Mouse (Mus musculus) limb, embryonic 11.5 days (tissue): ENCODE results near the gene Rpl6. TPM values are rescaled to one million over a fixed set of nuclear protein-coding genes. Genes with fewer than 3 reads are reported as not detected.

Source experiments
- ATAC-seq: fragments of 200-750 bp; cut with Nextera tagmentation; 2 replicates; pipeline ENCODE4 v1.8.0; 2017; ENCODE audit warnings: low read depth; ENCODE audit not compliant: insufficient number of reproducible peaks, low FRiP score, low TSS enrichment
- DNase-seq: peaks from one replicate; pipeline ENCODE4 v3.0.0-alpha.2; 2015; ENCODE audit warnings: low spot score
- H3K27ac ChIP-seq: fragments of 300-500 bp; sonication (generic); replicated peaks from 2 replicates; pipeline ENCODE4 v1.5.1; 2014; ENCODE audit warnings: low read depth, mild to moderate bottlenecking, low read length
- H3K27me3 ChIP-seq: fragments of 300-500 bp; sonication (generic); 2 replicates; pipeline ENCODE4 v1.6.1; 2014; ENCODE audit warnings: mild to moderate bottlenecking, low read length, mixed read lengths; ENCODE audit not compliant: control insufficient read depth, insufficient read depth
- H3K36me3 ChIP-seq: fragments of 300-500 bp; sonication (generic); 2 replicates; pipeline ENCODE4 v1.6.1; 2014; ENCODE audit warnings: mild to moderate bottlenecking, low read length, moderate library complexity, mixed read lengths; ENCODE audit not compliant: control insufficient read depth, insufficient read depth
- H3K4me1 ChIP-seq: fragments of 300-500 bp; sonication (generic); 2 replicates; pipeline ENCODE4 v1.6.1; 2014; ENCODE audit warnings: low read length, mixed read lengths; ENCODE audit not compliant: control insufficient read depth, insufficient read depth
- H3K4me2 ChIP-seq: fragments of 300-500 bp; sonication (generic); 2 replicates; pipeline ENCODE4 v1.6.1; 2014; ENCODE audit warnings: low read depth, mild to moderate bottlenecking, moderate library complexity; ENCODE audit not compliant: severe bottlenecking
- H3K4me3 ChIP-seq: fragments of 300-500 bp; sonication (generic); 2 replicates; pipeline ENCODE4 v1.5.1; 2014; ENCODE audit warnings: low read depth, low read length
- H3K9ac ChIP-seq: fragments of 300-500 bp; sonication (generic); 2 replicates; pipeline ENCODE4 v1.6.1; 2014; ENCODE audit warnings: mild to moderate bottlenecking, low read length
- H3K9me3 ChIP-seq: fragments of 300-500 bp; sonication (generic); 2 replicates; pipeline ENCODE4 v1.6.1; 2016; ENCODE audit warnings: low read length; ENCODE audit not compliant: control insufficient read depth
- WGBS: fragments of 180-500 bp; shearing (Covaris S2); extraction: QIAGEN DNeasy Blood & Tissue Kit; methylation state at CpG from one replicate; pipeline ENCODE4 v1.1.7; 2014; 5-methylcytosine and 5-hydroxymethylcytosine counted together
- polyA plus RNA-seq: library from polyadenylated mRNA; unstranded; fragments of >200 nt; fragmentation: Nextera tagmentation; extraction: Ambion mirVana; gene quantifications from 2 replicates; pipeline ENCODE4 v1.2.1, GENCODE M21; 2014

The Rpl6 gene
- polyA plus RNA-seq, 1 experiment from 2014 or later: 821 TPM

GRCm38 (mm10) chr5:121169588-121169987, 34.7 kb upstream of the Rpl6 start:
- H3K27ac ChIP-seq: no peak overlapping the region
- no peak overlapping the region for H3K4me2 ChIP-seq
- no peak overlapping the region for H3K4me3 ChIP-seq
- H3K9ac ChIP-seq: no peak overlapping the region
- H3K9me3 ChIP-seq: no peaks in the 10 kb centered on the region
- no peaks in the 10 kb centered on the region for H3K27me3 ChIP-seq
- ATAC-seq: no peak
- no peaks in the 10 kb centered on the region for H3K4me1 ChIP-seq
- no peak for DNase-seq
- WGBS: 90% methylated on average over 2 of the region's 2 CpGs
- H3K36me3 ChIP-seq: peaks cover 17% of the 10 kb centered on the region

DNA sequence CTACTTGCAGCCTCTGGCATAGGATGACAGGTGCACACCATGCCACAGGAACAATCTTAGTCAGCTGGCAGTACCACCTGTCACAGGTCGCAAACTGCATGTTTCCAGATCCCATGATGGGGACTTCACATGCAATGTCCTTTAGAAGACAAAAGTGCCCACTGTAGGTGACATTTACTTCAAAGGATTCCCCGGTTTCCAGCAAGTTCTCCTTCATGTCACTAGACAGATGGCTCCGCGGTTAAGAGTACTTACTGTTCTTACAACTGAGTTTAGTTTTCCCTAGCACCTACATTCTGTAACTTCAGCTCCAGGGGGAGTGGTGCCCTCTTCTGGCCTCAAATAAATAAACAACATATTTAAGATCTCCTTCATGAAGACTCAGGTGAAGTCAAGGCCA, 31.4 kb upstream of the Rpl6 start:
- ATAC-seq: no peak
- Histone ChIP-seq H3K9ac (no peak overlapping the region), H3K27me3 (no peaks in the 10 kb centered on the region), H3K36me3 (peaks cover 6% of the 10 kb centered on the region; the same call in 1 of the 2 replicates), H3K4me1 (no peaks in the 10 kb centered on the region), H3K27ac (no peak overlapping the region), H3K4me3 (no peak overlapping the region), H3K4me2 (no peak overlapping the region), H3K9me3 (no peaks in the 10 kb centered on the region)
- 95% methylated on average over 4 of the region's 4 CpGs for WGBS
- no peak for DNase-seq

DNA sequence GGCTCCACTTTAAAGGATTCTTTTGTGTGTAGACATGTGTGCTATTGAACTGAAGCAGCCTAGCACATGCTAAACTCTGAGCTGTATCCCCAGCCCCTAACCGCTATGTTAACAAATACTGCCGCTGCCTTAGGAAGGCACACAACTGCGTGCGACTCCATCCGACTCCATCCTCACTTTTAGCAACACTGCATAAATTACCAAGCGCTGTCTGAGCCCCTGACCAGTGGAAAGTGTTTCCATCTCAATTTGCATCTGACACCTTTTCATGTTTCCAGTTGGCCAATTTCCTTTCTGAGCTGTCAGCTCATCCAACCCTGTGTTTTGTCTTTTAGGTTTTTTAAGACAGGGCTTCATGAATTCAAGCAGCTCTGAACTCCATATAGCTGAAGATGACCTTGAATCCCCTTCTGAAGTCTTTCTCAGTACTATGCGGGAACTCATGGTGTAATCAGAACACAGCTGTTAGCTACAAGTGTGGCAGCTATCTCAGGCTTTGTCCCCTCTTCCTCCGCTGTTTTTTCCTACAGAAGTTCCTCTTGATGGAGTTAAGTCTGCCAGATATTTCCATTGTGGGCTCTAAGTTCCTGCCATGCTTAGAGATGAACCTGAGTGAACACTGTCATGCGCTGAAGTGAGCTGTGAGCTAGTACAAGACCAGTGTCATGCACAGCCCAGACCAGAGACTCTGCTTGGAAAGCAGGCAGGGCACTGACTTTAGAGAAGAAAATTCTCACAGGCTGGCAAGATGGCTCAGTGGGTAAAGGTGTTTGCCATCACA, 25.0 kb upstream of the Rpl6 start:
- H3K36me3 ChIP-seq: peaks cover 2% of the 10 kb centered on the region; the same call in 1 of the 2 replicates
- H3K27me3 ChIP-seq: no peaks in the 10 kb centered on the region
- H3K4me2 ChIP-seq: no peak overlapping the region
- 69% methylated on average over 9 of the region's 9 CpGs for WGBS
- H3K9me3 ChIP-seq: no peaks in the 10 kb centered on the region
- DNase-seq (no peak), ATAC-seq (no peak)
- no peaks in the 10 kb centered on the region for H3K4me1 ChIP-seq
- no peak overlapping the region for H3K9ac ChIP-seq
- no peak overlapping the region for H3K4me3 ChIP-seq
- no peak overlapping the region for H3K27ac ChIP-seq

DNA sequence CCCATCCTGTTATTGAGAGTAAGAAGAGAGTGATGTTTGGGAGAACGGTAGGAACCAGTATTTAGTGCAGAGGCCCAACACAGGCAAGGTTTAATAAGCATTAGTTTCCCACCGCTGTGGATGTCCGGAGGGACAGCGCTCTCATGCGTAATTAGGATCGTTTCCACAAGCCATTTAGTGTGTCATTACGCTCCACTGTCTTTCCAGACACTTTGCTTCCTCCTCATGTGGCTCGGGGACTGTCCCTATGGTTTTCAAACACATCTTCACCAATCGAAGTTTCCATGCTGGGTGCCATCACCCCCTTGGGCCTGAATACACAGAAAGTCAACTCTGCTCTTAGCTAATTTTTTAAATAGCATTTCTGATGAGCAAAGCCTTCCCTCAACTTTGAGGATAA, 21.0 kb upstream of the Rpl6 start:
- Histone ChIP-seq H3K4me1 (peaks cover 3% of the 10 kb centered on the region; the same call in 1 of the 2 replicates), H3K4me3 (no peak overlapping the region), H3K36me3 (no peaks in the 10 kb centered on the region; the same call in 1 of the 2 replicates), H3K27ac (no peak overlapping the region), H3K27me3 (no peaks in the 10 kb centered on the region), H3K4me2 (no peak overlapping the region), H3K9ac (no peak overlapping the region), H3K9me3 (no peaks in the 10 kb centered on the region)
- 57% methylated on average over 9 of the region's 9 CpGs for WGBS
- DNase-seq (no peak), ATAC-seq (no peak)

DNA sequence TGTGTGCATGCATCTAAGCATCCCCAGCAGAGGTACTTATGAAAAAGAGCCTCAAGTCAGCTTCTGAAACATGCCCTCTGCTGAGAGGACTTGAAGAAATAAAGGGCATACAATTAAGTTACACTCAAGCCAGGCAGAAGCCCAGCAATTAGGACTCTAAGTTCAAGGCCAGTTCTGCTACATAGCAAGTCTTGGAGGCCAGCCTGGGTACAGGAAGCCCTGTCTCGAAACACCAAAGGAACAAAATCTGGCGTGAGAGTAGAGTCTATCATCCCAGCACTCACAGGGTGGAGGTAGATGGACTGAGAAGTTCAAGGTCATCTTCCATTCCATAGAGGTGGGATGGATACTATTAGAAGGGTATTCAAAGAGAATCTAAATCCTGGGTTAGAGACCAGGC, 19.9 kb upstream of the Rpl6 start:
- Histone ChIP-seq H3K4me1 (peaks cover 5% of the 10 kb centered on the region; the same call in 1 of the 2 replicates), H3K9ac (no peak overlapping the region), H3K9me3 (no peaks in the 10 kb centered on the region), H3K36me3 (no peaks in the 10 kb centered on the region; the same call in 1 of the 2 replicates), H3K4me3 (no peak overlapping the region), H3K4me2 (no peak overlapping the region), H3K27me3 (no peaks in the 10 kb centered on the region), H3K27ac (no peak overlapping the region)
- ATAC-seq: no peak
- WGBS: 61% methylated on average over 2 of the region's 2 CpGs
- DNase-seq: no peak

DNA sequence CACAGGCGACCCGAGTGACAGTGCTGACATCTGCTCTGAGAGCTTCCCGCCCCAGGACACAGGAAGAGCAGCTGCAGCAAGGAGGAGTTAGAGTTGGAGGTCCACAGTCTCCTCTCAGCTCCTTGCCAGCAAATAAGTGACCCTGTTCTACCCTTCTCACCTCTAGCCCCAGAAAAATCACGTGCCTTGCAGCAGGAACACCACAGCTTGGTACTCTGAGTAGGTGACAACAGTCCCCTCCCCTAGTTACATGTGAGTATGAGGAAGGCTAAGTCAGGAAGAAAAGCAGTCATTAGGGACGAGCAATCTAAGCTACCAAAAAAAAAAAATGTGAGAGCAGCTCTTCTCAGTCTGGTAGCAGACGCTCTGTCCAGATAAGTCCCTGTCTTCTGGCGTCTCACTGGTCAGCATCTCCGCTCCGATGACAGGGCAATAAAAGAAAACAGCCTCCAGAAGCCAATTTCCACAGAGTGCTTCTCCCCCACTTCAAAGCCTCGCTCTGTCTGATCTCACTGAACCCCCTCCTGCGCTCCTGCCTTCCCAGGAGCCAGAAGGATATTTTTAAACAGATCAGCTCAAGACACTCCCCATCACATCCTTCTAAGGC, 19.2 kb upstream of the Rpl6 start:
- Histone ChIP-seq H3K27me3 (no peaks in the 10 kb centered on the region), H3K4me1 (peaks cover 5% of the 10 kb centered on the region; the same call in 1 of the 2 replicates), H3K9me3 (no peaks in the 10 kb centered on the region), H3K4me2 (no peak overlapping the region), H3K36me3 (no peaks in the 10 kb centered on the region; the same call in 1 of the 2 replicates), H3K9ac (no peak overlapping the region), H3K4me3 (no peak overlapping the region), H3K27ac (no peak overlapping the region)
- ATAC-seq: no peak
- WGBS: 10% methylated on average over 11 of the region's 11 CpGs
- DNase-seq: no peak

DNA sequence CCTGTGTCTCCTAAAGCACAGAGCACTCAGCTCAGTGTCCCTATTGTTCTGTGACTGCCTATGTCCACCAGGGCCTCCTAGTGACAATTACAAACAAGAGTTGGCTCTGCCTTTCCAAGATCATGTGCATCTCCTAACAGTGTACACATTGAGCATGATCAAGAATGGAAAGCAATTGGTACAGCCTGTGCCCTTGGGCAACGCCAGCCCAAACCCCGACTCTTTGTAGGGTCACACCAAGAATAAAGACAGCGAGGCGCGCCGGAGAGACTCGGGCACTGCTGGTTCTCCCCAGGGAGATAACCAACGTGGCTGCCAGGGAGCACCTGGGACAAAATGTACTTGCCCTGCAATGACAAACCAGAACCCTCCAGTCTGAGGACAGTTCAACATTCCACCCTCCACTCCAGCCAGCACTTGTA, 16.7 kb upstream of the Rpl6 start:
- H3K4me3 ChIP-seq: no peak overlapping the region
- no peaks in the 10 kb centered on the region for H3K36me3 ChIP-seq
- H3K4me2 ChIP-seq: no peak overlapping the region
- no peak for DNase-seq
- H3K27ac ChIP-seq: no peak overlapping the region
- no peaks in the 10 kb centered on the region for H3K9me3 ChIP-seq
- WGBS: 88% methylated on average over 8 of the region's 8 CpGs
- H3K9ac ChIP-seq: no peak overlapping the region
- no peaks in the 10 kb centered on the region for H3K27me3 ChIP-seq
- no peak for ATAC-seq
- H3K4me1 ChIP-seq: peaks cover 9% of the 10 kb centered on the region; the same call in 1 of the 2 replicates

- WGBS: 96% methylated on average over 9 of the region's 9 CpGs
- Histone ChIP-seq H3K4me2 (no peak overlapping the region), H3K27me3 (no peaks in the 10 kb centered on the region), H3K36me3 (no peaks in the 10 kb centered on the region), H3K4me1 (peaks cover 9% of the 10 kb centered on the region; the same call in 1 of the 2 replicates), H3K4me3 (no peak overlapping the region), H3K9ac (no peak overlapping the region), H3K9me3 (no peaks in the 10 kb centered on the region), H3K27ac (no peak overlapping the region)
- ATAC-seq (no peak), DNase-seq (no peak)
Measured at GRCm38 (mm10) chr5:121188265-121188664, 16.0 kb upstream of the Rpl6 start.
